Mouse (Mus musculus): ENCODE results near the gene Gsg1l2.

Gsg1l2 gene

GRCm38 (mm10) chr11:67820221-67820620 is 45.8 kb downstream of the Gsg1l2 start:
- peak; percentile 6 to 15 for DNase-seq

- DNase-seq: peak; percentile 27 to 32
These were observed 47.2 kb downstream of the Gsg1l2 start for GRCm38 (mm10) chr11:67821560-67821959.

- no peak for DNase-seq
These were observed 54.1 kb downstream of the Gsg1l2 start for GRCm38 (mm10) chr11:67828360-67829059.

GRCm38 (mm10) chr11:67829530-67829929 is 55.1 kb downstream of the Gsg1l2 start:
- DNase-seq: no peak

- DNase-seq: no peak
These were observed 57.4 kb downstream of the Gsg1l2 start for GRCm38 (mm10) chr11:67831820-67832219.

GRCm38 (mm10) chr11:67835408-67836078 is 61.1 kb downstream of the Gsg1l2 start:
- DNase-seq: no peak

Data from cerebellum, adult 18-20 months (tissue).